Mouse (Mus musculus): ENCODE measurements around the gene 2200002J24Rik. TPM values are rescaled to one million over a fixed set of nuclear protein-coding genes. Genes with fewer than 3 reads are reported as not detected.

2200002J24Rik gene
- polyA plus RNA-seq, 1 experiment from 2014 or later: 1.2 TPM

Other genes with a start within 250 kb of the 2200002J24Rik start
- gene Kirrel2, start 241.2 kb upstream of the 2200002J24Rik start, polyA plus RNA-seq (2016; fragmentation: Nextera tagmentation; extraction: Ambion mirVana): 1.1 and 1.3 TPM in 2 replicates
- 0.06 and 0.23 TPM in 2 replicates for gene Nphs1, start 240.6 kb upstream of the 2200002J24Rik start, polyA plus RNA-seq (2016; fragmentation: Nextera tagmentation; extraction: Ambion mirVana)
- gene Prodh2, start 205.3 kb upstream of the 2200002J24Rik start, polyA plus RNA-seq (2016; fragmentation: Nextera tagmentation; extraction: Ambion mirVana): 1.00 TPM in 1 of 2 replicates, not detected in the other
- 10.1 and 10.9 TPM in 2 replicates for gene Arhgap33, start 163.9 kb upstream of the 2200002J24Rik start, polyA plus RNA-seq (2016; fragmentation: Nextera tagmentation; extraction: Ambion mirVana)
- 30.5 and 31.6 TPM in 2 replicates for gene Hspb6, start 146.7 kb upstream of the 2200002J24Rik start, polyA plus RNA-seq (2016; fragmentation: Nextera tagmentation; extraction: Ambion mirVana)
- 9.3 and 12.7 TPM in 2 replicates for gene Proser3, start 146.6 kb upstream of the 2200002J24Rik start, polyA plus RNA-seq (2016; fragmentation: Nextera tagmentation; extraction: Ambion mirVana)
- gene Lin37, start 139.1 kb upstream of the 2200002J24Rik start, polyA plus RNA-seq (2016; fragmentation: Nextera tagmentation; extraction: Ambion mirVana): 31.1 and 34.8 TPM in 2 replicates
- gene U2af1l4, start 135.6 kb upstream of the 2200002J24Rik start, polyA plus RNA-seq (2016; fragmentation: Nextera tagmentation; extraction: Ambion mirVana): 82.4 and 88.8 TPM in 2 replicates
- gene Gm49396, start 135.6 kb upstream of the 2200002J24Rik start, polyA plus RNA-seq (2016; fragmentation: Nextera tagmentation; extraction: Ambion mirVana): 10.5 and 10.6 TPM in 2 replicates
- gene Psenen, start 135.3 kb upstream of the 2200002J24Rik start, polyA plus RNA-seq (2016; fragmentation: Nextera tagmentation; extraction: Ambion mirVana): 115 and 124 TPM in 2 replicates
- 2.7 and 3.7 TPM in 2 replicates for gene Igflr1, start 133.5 kb upstream of the 2200002J24Rik start, polyA plus RNA-seq (2016; fragmentation: Nextera tagmentation; extraction: Ambion mirVana)
- gene Kmt2b, start 110.2 kb upstream of the 2200002J24Rik start, polyA plus RNA-seq (2016; fragmentation: Nextera tagmentation; extraction: Ambion mirVana): 4.9 and 5.1 TPM in 2 replicates
- gene Zbtb32, start 100.0 kb upstream of the 2200002J24Rik start, polyA plus RNA-seq (2016; fragmentation: Nextera tagmentation; extraction: Ambion mirVana): 0.09 and 0.44 TPM in 2 replicates
- gene Upk1a, start 86.1 kb upstream of the 2200002J24Rik start, polyA plus RNA-seq (2016; fragmentation: Nextera tagmentation; extraction: Ambion mirVana): 0.44 and 2.5 TPM in 2 replicates
- gene Cox6b1, start 72.8 kb upstream of the 2200002J24Rik start, polyA plus RNA-seq (2016; fragmentation: Nextera tagmentation; extraction: Ambion mirVana): 1,789 and 1,831 TPM in 2 replicates
- 1.1 and 1.4 TPM in 2 replicates for gene Etv2, start 63.1 kb upstream of the 2200002J24Rik start, polyA plus RNA-seq (2016; fragmentation: Nextera tagmentation; extraction: Ambion mirVana)
- gene Rbm42, start 48.6 kb upstream of the 2200002J24Rik start, polyA plus RNA-seq (2016; fragmentation: Nextera tagmentation; extraction: Ambion mirVana): 96.5 and 103 TPM in 2 replicates
- gene Haus5, start 33.9 kb upstream of the 2200002J24Rik start, polyA plus RNA-seq (2016; fragmentation: Nextera tagmentation; extraction: Ambion mirVana): 35.4 and 36.3 TPM in 2 replicates
- gene Pmis2, start 27.3 kb upstream of the 2200002J24Rik start, polyA plus RNA-seq (2016; fragmentation: Nextera tagmentation; extraction: Ambion mirVana): not detected in 2 replicates
- 0.78 and 0.98 TPM in 2 replicates for gene Atp4a, start 13.3 kb downstream of the 2200002J24Rik start, polyA plus RNA-seq (2016; fragmentation: Nextera tagmentation; extraction: Ambion mirVana)
- gene Tmem147, start 30.6 kb downstream of the 2200002J24Rik start, polyA plus RNA-seq (2016; fragmentation: Nextera tagmentation; extraction: Ambion mirVana): 158 and 165 TPM in 2 replicates
- gene Gapdhs, start 44.8 kb downstream of the 2200002J24Rik start, polyA plus RNA-seq (2016; fragmentation: Nextera tagmentation; extraction: Ambion mirVana): not detected in 2 replicates
- 0.58 and 0.72 TPM in 2 replicates for gene Sbsn, start 52.5 kb downstream of the 2200002J24Rik start, polyA plus RNA-seq (2016; fragmentation: Nextera tagmentation; extraction: Ambion mirVana)
- gene Dmkn, start 64.8 kb downstream of the 2200002J24Rik start, polyA plus RNA-seq (2016; fragmentation: Nextera tagmentation; extraction: Ambion mirVana): 1.1 TPM in 2 replicates
- gene Krtdap, start 89.0 kb downstream of the 2200002J24Rik start, polyA plus RNA-seq (2016; fragmentation: Nextera tagmentation; extraction: Ambion mirVana): not detected in 2 replicates
- not detected in 2 replicates for gene Ffar2, start 124.8 kb downstream of the 2200002J24Rik start, polyA plus RNA-seq (2016; fragmentation: Nextera tagmentation; extraction: Ambion mirVana)
- gene Ffar3, start 157.3 kb downstream of the 2200002J24Rik start, polyA plus RNA-seq (2016; fragmentation: Nextera tagmentation; extraction: Ambion mirVana): not detected in 2 replicates
- not detected in 2 replicates for gene Ffar1, start 162.6 kb downstream of the 2200002J24Rik start, polyA plus RNA-seq (2016; fragmentation: Nextera tagmentation; extraction: Ambion mirVana)
- gene Cd22, start 181.4 kb downstream of the 2200002J24Rik start, polyA plus RNA-seq (2016; fragmentation: Nextera tagmentation; extraction: Ambion mirVana): not detected in 2 replicates
- gene Mag, start 215.9 kb downstream of the 2200002J24Rik start, polyA plus RNA-seq (2016; fragmentation: Nextera tagmentation; extraction: Ambion mirVana): 0.18 TPM in 1 of 2 replicates, not detected in the other
- not detected in 2 replicates for gene Hamp2, start 225.8 kb downstream of the 2200002J24Rik start, polyA plus RNA-seq (2016; fragmentation: Nextera tagmentation; extraction: Ambion mirVana)
- not detected in 2 replicates for gene Hamp, start 245.1 kb downstream of the 2200002J24Rik start, polyA plus RNA-seq (2016; fragmentation: Nextera tagmentation; extraction: Ambion mirVana)

Data from heart, embryonic 12.5 days (tissue).